Mouse (Mus musculus) myocyte (in vitro differentiated cells): ENCODE results near the gene Igf1r.

Experiments
- CEBPB ChIP-seq: IDR thresholded peaks from 2 replicates; pipeline ENCODE4 v1.6.1; 2011; ENCODE audit warnings: mild to moderate bottlenecking, moderate library complexity; ENCODE audit not compliant: poor library complexity, insufficient read depth, severe bottlenecking
- E2F4 ChIP-seq: IDR thresholded peaks from one replicate; pipeline ENCODE4 v1.6.1; 2011; ENCODE audit warnings: mild to moderate bottlenecking, control low read depth, moderate library complexity; ENCODE audit not compliant: insufficient read depth
- MAX ChIP-seq: IDR thresholded peaks from one replicate; pipeline ENCODE4 v1.6.1; 2011; ENCODE audit warnings: low read depth, mild to moderate bottlenecking, control low read depth
- MYOD1 ChIP-seq, 3 experiments: IDR thresholded peaks; one replicate each; pipeline ENCODE4 v1.6.1; 2011; ENCODE audit warnings: control low read depth in 2 of 3, low read depth in 2 of 3, mild to moderate bottlenecking in 2 of 3, moderate library complexity in 1 of 3; ENCODE audit not compliant: insufficient read length in 2 of 3, control insufficient read depth in 1 of 3
- MYOG ChIP-seq, 3 experiments: IDR thresholded peaks; one replicate each; pipeline ENCODE4 v1.6.1; 2011; ENCODE audit warnings: control low read depth in 2 of 3, low read depth in 2 of 3, mild to moderate bottlenecking in 2 of 3; ENCODE audit not compliant: insufficient read length in 2 of 3, control insufficient read depth in 1 of 3, insufficient read depth in 1 of 3
- POLR2A ChIP-seq: IDR thresholded peaks from one replicate; pipeline ENCODE4 v1.6.1; 2011; ENCODE audit warnings: low read depth, mild to moderate bottlenecking, control low read depth, moderate library complexity; ENCODE audit not compliant: insufficient read length
- POLR2AphosphoS2 ChIP-seq: IDR thresholded peaks from one replicate; pipeline ENCODE4 v1.6.1; 2011; ENCODE audit warnings: low read depth, control low read depth; ENCODE audit not compliant: insufficient read length
- REST ChIP-seq: IDR thresholded peaks from one replicate; pipeline ENCODE4 v1.6.1; 2011; ENCODE audit warnings: mild to moderate bottlenecking, control low read depth, moderate library complexity; ENCODE audit not compliant: insufficient read depth, insufficient read length
- SRF ChIP-seq: IDR thresholded peaks from one replicate; pipeline ENCODE4 v1.6.1; 2011; ENCODE audit warnings: low read depth; ENCODE audit not compliant: control insufficient read depth, insufficient read length
- TCF12 ChIP-seq: IDR thresholded peaks from one replicate; pipeline ENCODE4 v1.6.1; 2011; ENCODE audit warnings: mild to moderate bottlenecking, control low read depth; ENCODE audit not compliant: poor library complexity, insufficient read depth, severe bottlenecking
- TCF3 ChIP-seq: IDR thresholded peaks from one replicate; pipeline ENCODE4 v1.6.1; 2011; ENCODE audit warnings: low read depth, control low read depth; ENCODE audit not compliant: insufficient read length
- USF1 ChIP-seq: IDR thresholded peaks from one replicate; pipeline ENCODE4 v1.6.1; 2011; ENCODE audit warnings: low read depth, mild to moderate bottlenecking, control low read depth, moderate library complexity

- TF ChIP-seq POLR2A (no peak), CEBPB (no peak), REST (no peak), MAX (no peak), TCF12 (no peak), MYOD1 (IDR thresholded peaks at IDR 0.05; ENCODE audit: control insufficient read depth in 1 of 3, insufficient read length in 2 of 3, low read depth in 2 of 3) (no peak), POLR2AphosphoS2 (no peak), E2F4 (no peak), USF1 (no peak), MYOG (IDR thresholded peaks at IDR 0.05; ENCODE audit: control insufficient read depth in 1 of 3, insufficient read depth in 1 of 3, insufficient read length in 2 of 3, low read depth in 2 of 3) (no peak), TCF3 (no peak), SRF (no peak)
Measured at GRCm38 (mm10) chr7:68069324-68069723, 116.7 kb downstream of the Igf1r start.
